Mouse (Mus musculus) brain, embryonic 14.5 days (tissue): ENCODE data around the gene Glrp1.

Experiments
- CTCF ChIP-seq: fragments of 200-500 bp; IDR thresholded peaks from 2 replicates; pipeline ENCODE4 v1.5.1; 2012; ENCODE audit warnings: inconsistent platforms, mild to moderate bottlenecking, moderate library complexity, borderline replicate concordance; ENCODE audit not compliant: insufficient read depth, insufficient read length; ENCODE audit errors: extremely low read depth
- POLR2A ChIP-seq: fragments of 200-500 bp; IDR thresholded peaks from 2 replicates; pipeline ENCODE4 v1.6.1; 2012; ENCODE audit warnings: mild to moderate bottlenecking, inconsistent platforms, borderline replicate concordance; ENCODE audit not compliant: poor library complexity, insufficient read depth, insufficient read length, severe bottlenecking; ENCODE audit errors: extremely low read depth

- TF ChIP-seq CTCF (no peak), POLR2A (no peak)
Measured at GRCm38 (mm10) chr1:88507214-88507613, 2.7 kb downstream of the Glrp1 start.
